Mouse (Mus musculus) myocyte (in vitro differentiated cells): ENCODE results near the gene 1700019N19Rik. TPM values are rescaled to one million over a fixed set of nuclear protein-coding genes. Genes with fewer than 3 reads are reported as not detected.
A peak's percentile ranks its signal among the peaks of the same experiment; 100 is the strongest.

Source experiments
- H3K27me3 ChIP-seq: one replicate; pipeline ENCODE4 v1.6.1; 2011; ENCODE audit not compliant: control insufficient read depth, insufficient read depth, insufficient read length
- H3K36me3 ChIP-seq: one replicate; pipeline ENCODE4 v1.6.1; 2011; ENCODE audit not compliant: control insufficient read depth, insufficient read depth
- H3K4me2 ChIP-seq: one replicate; pipeline ENCODE4 v1.6.1; 2011; ENCODE audit warnings: low read depth, control low read depth
- H3K4me3 ChIP-seq: one replicate; pipeline ENCODE4 v1.5.1; 2011; ENCODE audit warnings: mild to moderate bottlenecking, control low read depth, moderate library complexity
- H3K79me2 ChIP-seq: one replicate; pipeline ENCODE4 v1.6.1; 2011; ENCODE audit not compliant: control insufficient read depth, insufficient read depth
- H3ac ChIP-seq: one replicate; pipeline ENCODE4 v1.6.1; 2011; ENCODE audit not compliant: control insufficient read depth, insufficient read length
- CEBPB ChIP-seq: IDR thresholded peaks from 2 replicates; pipeline ENCODE4 v1.6.1; 2011; ENCODE audit warnings: mild to moderate bottlenecking, moderate library complexity; ENCODE audit not compliant: poor library complexity, insufficient read depth, severe bottlenecking
- E2F4 ChIP-seq: IDR thresholded peaks from one replicate; pipeline ENCODE4 v1.6.1; 2011; ENCODE audit warnings: mild to moderate bottlenecking, control low read depth, moderate library complexity; ENCODE audit not compliant: insufficient read depth
- MAX ChIP-seq: IDR thresholded peaks from one replicate; pipeline ENCODE4 v1.6.1; 2011; ENCODE audit warnings: low read depth, mild to moderate bottlenecking, control low read depth
- MYOD1 ChIP-seq, 3 experiments: IDR thresholded peaks; one replicate each; pipeline ENCODE4 v1.6.1; 2011; ENCODE audit warnings: control low read depth in 2 of 3, low read depth in 2 of 3, mild to moderate bottlenecking in 2 of 3, moderate library complexity in 1 of 3; ENCODE audit not compliant: insufficient read length in 2 of 3, control insufficient read depth in 1 of 3
- MYOG ChIP-seq, 3 experiments: IDR thresholded peaks; one replicate each; pipeline ENCODE4 v1.6.1; 2011; ENCODE audit warnings: control low read depth in 2 of 3, low read depth in 2 of 3, mild to moderate bottlenecking in 2 of 3; ENCODE audit not compliant: insufficient read length in 2 of 3, control insufficient read depth in 1 of 3, insufficient read depth in 1 of 3
- POLR2A ChIP-seq: IDR thresholded peaks from one replicate; pipeline ENCODE4 v1.6.1; 2011; ENCODE audit warnings: low read depth, mild to moderate bottlenecking, control low read depth, moderate library complexity; ENCODE audit not compliant: insufficient read length
- POLR2AphosphoS2 ChIP-seq: IDR thresholded peaks from one replicate; pipeline ENCODE4 v1.6.1; 2011; ENCODE audit warnings: low read depth, control low read depth; ENCODE audit not compliant: insufficient read length
- REST ChIP-seq: IDR thresholded peaks from one replicate; pipeline ENCODE4 v1.6.1; 2011; ENCODE audit warnings: mild to moderate bottlenecking, control low read depth, moderate library complexity; ENCODE audit not compliant: insufficient read depth, insufficient read length
- SRF ChIP-seq: IDR thresholded peaks from one replicate; pipeline ENCODE4 v1.6.1; 2011; ENCODE audit warnings: low read depth; ENCODE audit not compliant: control insufficient read depth, insufficient read length
- TCF12 ChIP-seq: IDR thresholded peaks from one replicate; pipeline ENCODE4 v1.6.1; 2011; ENCODE audit warnings: mild to moderate bottlenecking, control low read depth; ENCODE audit not compliant: poor library complexity, insufficient read depth, severe bottlenecking
- TCF3 ChIP-seq: IDR thresholded peaks from one replicate; pipeline ENCODE4 v1.6.1; 2011; ENCODE audit warnings: low read depth, control low read depth; ENCODE audit not compliant: insufficient read length
- USF1 ChIP-seq: IDR thresholded peaks from one replicate; pipeline ENCODE4 v1.6.1; 2011; ENCODE audit warnings: low read depth, mild to moderate bottlenecking, control low read depth, moderate library complexity
- polyA plus RNA-seq: library from polyadenylated mRNA; unstranded; fragments of >200 nt; fragmentation: generic; extraction: Trizol; gene quantifications from one replicate; pipeline ENCODE4 v1.2.1, GENCODE M21; 2012; ENCODE audit warnings: missing spikeins

The 1700019N19Rik gene
- polyA plus RNA-seq = not detected

DNA sequence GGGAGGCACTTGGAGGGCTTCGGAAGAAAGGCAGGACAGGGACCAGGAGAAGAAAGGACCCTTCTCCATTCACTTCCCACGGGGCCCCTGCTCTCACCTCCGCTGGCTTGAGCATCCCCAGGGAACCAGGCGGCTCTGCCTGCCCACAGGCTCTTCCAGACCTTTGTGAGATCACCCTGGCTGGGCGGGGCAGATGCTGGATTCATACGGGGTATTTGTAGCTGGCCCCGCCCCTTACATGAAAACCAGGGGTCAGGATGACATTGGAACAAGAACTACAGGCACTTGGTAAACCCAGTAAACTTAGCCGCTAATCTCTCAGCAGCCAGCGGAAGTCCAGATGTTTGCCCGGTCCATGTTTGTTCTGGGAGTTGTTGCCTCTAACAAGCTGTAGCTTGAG, at the start of gene 1700019N19Rik:
Gene 1700019N19Rik, minus strand, starts transcription at position 178 of the 400 bp plus-strand sequence.
- no peak within 1 kb of the TSS for H3K4me2 ChIP-seq
- TF ChIP-seq E2F4 (no peak), CEBPB (no peak), TCF12 (no peak), POLR2A (no peak), REST (no peak), USF1 (no peak), MYOG (IDR thresholded peaks at IDR 0.05; ENCODE audit: control insufficient read depth in 1 of 3, insufficient read depth in 1 of 3, insufficient read length in 2 of 3, low read depth in 2 of 3) (no peak), MAX (no peak), SRF (no peak), TCF3 (no peak), MYOD1 (IDR thresholded peaks at IDR 0.05; ENCODE audit: control insufficient read depth in 1 of 3, insufficient read length in 2 of 3, low read depth in 2 of 3) (no peak), POLR2AphosphoS2 (no peak)
- no peaks in the 10 kb centered on the region for H3K27me3 ChIP-seq
- H3K79me2 ChIP-seq = no peaks in the 10 kb centered on the region
- no peak within 1 kb of the TSS for H3ac ChIP-seq
- H3K36me3 ChIP-seq = no peaks in the 10 kb centered on the region
- no peak within 1 kb of the TSS for H3K4me3 ChIP-seq

DNA sequence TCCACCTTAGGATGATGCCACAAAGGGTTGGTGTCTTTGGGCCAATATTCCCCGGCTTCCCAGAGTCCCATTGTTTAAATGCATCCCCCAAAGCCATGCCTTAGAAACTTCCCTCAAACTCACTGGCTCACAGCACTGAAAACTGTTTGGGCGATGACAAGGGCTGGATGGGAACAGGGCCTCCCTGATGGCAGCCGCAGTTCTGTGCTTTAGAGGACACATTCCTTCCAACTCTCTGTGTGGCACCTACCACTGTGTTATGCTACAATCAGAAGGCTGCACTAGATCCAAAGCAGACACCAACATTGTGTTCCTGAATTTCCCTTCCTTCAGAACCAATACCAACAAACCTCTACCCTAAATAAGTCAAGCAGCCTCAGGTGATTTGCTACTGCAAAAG, 49.3 kb upstream of the 1700019N19Rik start:
- Histone ChIP-seq H3K36me3 (no peaks in the 10 kb centered on the region), H3K4me3 (no peak overlapping the region), H3K4me2 (no peak overlapping the region), H3K79me2 (peaks cover 12% of the 10 kb centered on the region), H3K27me3 (no peaks in the 10 kb centered on the region), H3ac (no peak overlapping the region)
- TF ChIP-seq MAX (no peak), MYOG (IDR thresholded peaks at IDR 0.05; ENCODE audit: control insufficient read depth in 1 of 3, insufficient read depth in 1 of 3, insufficient read length in 2 of 3, low read depth in 2 of 3) (no peak), POLR2A (no peak), REST (no peak), CEBPB (no peak), POLR2AphosphoS2 (no peak), SRF (no peak), MYOD1 (IDR thresholded peaks at IDR 0.05; ENCODE audit: control insufficient read depth in 1 of 3, insufficient read length in 2 of 3, low read depth in 2 of 3) (no peak), TCF12 (no peak), TCF3 (no peak), E2F4 (no peak), USF1 (no peak)

DNA sequence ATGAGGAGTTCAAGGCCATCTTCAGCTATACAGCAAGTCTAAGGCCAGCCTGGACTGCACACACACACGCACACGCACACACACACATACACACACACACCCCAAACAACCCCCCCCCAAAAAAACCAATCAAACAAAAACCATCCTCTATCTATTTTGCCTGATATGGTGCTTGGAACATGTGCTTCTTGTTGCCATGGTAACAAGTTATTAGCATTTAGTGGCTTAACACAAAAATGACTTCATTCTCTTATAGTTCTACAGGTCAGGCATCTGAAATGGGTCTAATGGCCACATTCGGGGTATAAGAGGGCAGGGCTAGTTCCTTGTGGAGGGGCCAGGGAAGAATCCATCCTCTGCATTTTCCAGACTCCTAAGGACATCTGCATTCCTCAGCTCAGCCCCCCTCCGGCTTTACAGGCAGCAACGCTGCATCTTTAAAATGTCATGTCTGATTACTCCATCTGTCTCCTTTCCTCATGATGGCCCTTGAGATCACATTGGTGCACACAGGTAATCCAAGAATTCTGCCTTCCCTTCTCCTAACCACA, 46.5 kb upstream of the 1700019N19Rik start:
- H3K27me3 ChIP-seq = no peaks in the 10 kb centered on the region
- TF ChIP-seq E2F4 = no peak
- no peak for TF ChIP-seq TCF3
- no peak for TF ChIP-seq SRF
- no peak for TF ChIP-seq TCF12
- no peak for TF ChIP-seq POLR2A
- TF ChIP-seq USF1 = no peak
- TF ChIP-seq MYOG (IDR thresholded peaks at IDR 0.05; ENCODE audit: control insufficient read depth in 1 of 3, insufficient read depth in 1 of 3, insufficient read length in 2 of 3, low read depth in 2 of 3) = no peak
- TF ChIP-seq CEBPB = no peak
- TF ChIP-seq POLR2AphosphoS2 = no peak
- TF ChIP-seq MAX = no peak
- TF ChIP-seq MYOD1 (IDR thresholded peaks at IDR 0.05; ENCODE audit: control insufficient read depth in 1 of 3, insufficient read length in 2 of 3, low read depth in 2 of 3) = no peak
- TF ChIP-seq REST = no peak
- no peaks in the 10 kb centered on the region for H3K36me3 ChIP-seq
- H3K79me2 ChIP-seq = no peaks in the 10 kb centered on the region
- no peak overlapping the region for H3ac ChIP-seq
- H3K4me3 ChIP-seq = no peak overlapping the region
- no peak overlapping the region for H3K4me2 ChIP-seq

DNA sequence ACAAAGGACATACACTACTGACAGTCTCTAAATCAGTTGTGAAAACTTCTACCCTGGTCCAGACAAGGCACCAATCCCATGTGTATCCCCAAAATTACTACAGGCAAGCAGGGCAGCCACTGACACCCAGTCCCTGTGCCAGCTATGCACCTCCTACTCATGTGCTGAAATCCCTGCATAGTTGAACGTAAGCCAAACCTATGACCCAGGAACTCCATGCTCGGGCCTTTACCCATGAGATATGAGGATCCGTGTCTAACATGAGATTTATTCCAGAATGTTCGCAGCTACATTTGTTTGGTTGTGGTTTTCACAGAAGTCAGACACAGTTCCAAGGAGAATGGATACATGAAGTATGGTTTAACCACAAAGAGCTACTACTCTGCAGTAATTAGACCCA, 45.5 kb upstream of the 1700019N19Rik start:
- Histone ChIP-seq H3K36me3 (no peaks in the 10 kb centered on the region), H3K4me2 (peak overlapping the region; percentile 13), H3ac (no peak overlapping the region)

DNA sequence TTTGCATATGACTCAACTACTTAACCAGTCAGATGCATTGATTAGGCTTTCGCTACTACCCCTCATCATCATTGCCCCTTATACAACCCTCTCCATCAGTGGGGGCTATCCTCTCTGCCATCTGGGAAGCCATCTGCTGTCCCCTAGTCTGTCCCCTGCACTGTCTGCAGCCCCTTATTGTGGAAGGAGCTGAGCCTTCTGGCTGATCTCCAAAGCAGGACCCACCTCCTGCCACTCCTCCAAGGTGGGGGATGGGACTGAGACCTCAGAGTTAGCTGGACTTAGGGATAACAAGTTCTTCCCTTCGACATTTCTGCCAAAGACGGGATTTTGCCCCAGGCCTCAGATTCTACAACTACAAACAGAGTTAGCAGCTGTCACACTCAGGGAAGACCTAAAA, 45.1 kb upstream of the 1700019N19Rik start:
- Histone ChIP-seq H3K4me2 (peak overlapping the region; percentile 13), H3K79me2 (no peaks in the 10 kb centered on the region), H3ac (no peak overlapping the region), H3K27me3 (no peaks in the 10 kb centered on the region), H3K4me3 (no peak overlapping the region), H3K36me3 (no peaks in the 10 kb centered on the region)
- TF ChIP-seq TCF3 = no peak
- no peak for TF ChIP-seq POLR2AphosphoS2
- no peak for TF ChIP-seq TCF12
- no peak for TF ChIP-seq MAX
- TF ChIP-seq MYOG (IDR thresholded peaks at IDR 0.05; ENCODE audit: control insufficient read depth in 1 of 3, insufficient read depth in 1 of 3, insufficient read length in 2 of 3, low read depth in 2 of 3) = no peak
- no peak for TF ChIP-seq CEBPB
- no peak for TF ChIP-seq SRF
- TF ChIP-seq POLR2A = no peak
- TF ChIP-seq E2F4 = no peak
- TF ChIP-seq USF1 = no peak

More for the DNA sequence above, 45.5 kb upstream of the 1700019N19Rik start:
- H3K4me3 ChIP-seq = no peak overlapping the region
- TF ChIP-seq MYOD1 (IDR thresholded peaks at IDR 0.05; ENCODE audit: control insufficient read depth in 1 of 3, insufficient read length in 2 of 3, low read depth in 2 of 3) (no peak), POLR2A (no peak), USF1 (no peak), REST (no peak), TCF3 (no peak), SRF (no peak), MYOG (IDR thresholded peaks at IDR 0.05; ENCODE audit: control insufficient read depth in 1 of 3, insufficient read depth in 1 of 3, insufficient read length in 2 of 3, low read depth in 2 of 3) (no peak), E2F4 (no peak), CEBPB (no peak), POLR2AphosphoS2 (no peak), TCF12 (no peak), MAX (no peak)
- no peaks in the 10 kb centered on the region for H3K79me2 ChIP-seq
- no peaks in the 10 kb centered on the region for H3K27me3 ChIP-seq
